ENCODE assay signal across 22 mouse cellular contexts in the genomic region with DNA sequence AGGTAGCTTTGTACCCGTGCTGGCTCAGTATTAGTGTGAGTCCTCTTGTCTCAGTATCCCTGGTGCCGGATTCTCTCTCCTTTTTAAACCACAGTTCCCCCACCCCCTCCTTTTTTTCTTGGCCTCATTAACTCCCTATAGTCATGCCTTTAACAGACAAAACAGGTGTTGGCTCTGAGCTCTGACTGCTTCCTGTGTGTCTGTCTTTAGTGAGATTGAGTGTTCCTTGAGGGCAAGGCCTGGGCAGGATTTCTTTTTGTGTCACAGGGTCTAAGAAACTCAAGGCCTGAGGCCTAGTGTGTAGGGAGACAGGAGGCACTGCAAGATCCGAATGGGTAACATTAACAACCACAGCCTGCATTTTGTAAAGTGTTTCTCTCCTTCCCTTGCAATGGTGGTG. TPM values are rescaled to one million over a fixed set of nuclear protein-coding genes. Genes with fewer than 3 reads are reported as not detected.
"Had no signal": no experiment of that assay in that cellular context is flagged by ENCODE, and none has a peak within 500 bp of the region (broad histone marks: within the 10 kb centered on the region; RNA-seq: fewer than 3 reads in every experiment).

No protein-coding gene starts in this region.

- H3K4me3 ChIP-seq: limb, embryonic 12.5 days; liver, embryonic 13.5 days; lung, embryonic 15.5 days; megakaryocyte, embryonic 14.5 days; midbrain, embryonic 12.5 days had no signal

- DNase-seq: kidney, adult 8-10 months; kidney, postnatal 36 days; layer of hippocampus, adult 9-11 months; layer of hippocampus, postnatal 36 days; liver; liver, embryonic 13.5 days; liver, postnatal 0 days; lung, postnatal 14 days; right cerebral cortex, postnatal 14 days had no signal

- H3K27me3 ChIP-seq: limb, embryonic 12.5 days; liver, embryonic 13.5 days; lung, embryonic 15.5 days; megakaryocyte, embryonic 14.5 days; midbrain, embryonic 12.5 days had no signal

- H3K4me1 ChIP-seq: limb, embryonic 12.5 days had no signal

- ATAC-seq: liver, postnatal 0 days; midbrain, embryonic 16.5 days had no signal

- H3K27ac ChIP-seq: limb, embryonic 12.5 days; liver, embryonic 13.5 days; lung, embryonic 15.5 days; macrophage; midbrain, embryonic 12.5 days had no signal

RNA-seq across cellular contexts. Expression of gene Olfr1357, which starts 39.7 kb away (rescaled TPM):
- total RNA-seq: layer of hippocampus, adult 18-20 months; layer of hippocampus, postnatal 36 days; left cerebral cortex, adult 8-10 months; left cerebral cortex, postnatal 36 days had no signal
- polyA plus RNA-seq: kidney, embryonic 16.5 days; limb, embryonic 12.5 days; liver, embryonic 13.5 days; liver, postnatal 0 days; lung, embryonic 15.5 days; macrophage; midbrain, embryonic 12.5 days; midbrain, embryonic 16.5 days; neural tube, embryonic 14.5 days; small intestine, adult 2 months; stomach, embryonic 16.5 days had no signal
